Mouse (Mus musculus) neutrophil, adult 5-6 weeks (primary cell): ENCODE measurements around the gene Hpse2. TPM values are rescaled to one million over a fixed set of nuclear protein-coding genes. Genes with fewer than 3 reads are reported as not detected.

Experiments
- ATAC-seq: fragments of 151-379, 151-347 bp; 2 replicates; pipeline ENCODE4 v1.8.0; 2017; ENCODE audit warnings: mild to moderate bottlenecking, moderate TSS enrichment; ENCODE audit not compliant: insufficient number of reproducible peaks, poor library complexity, low FRiP score, severe bottlenecking; ENCODE audit errors: extremely low read depth
- total RNA-seq: library from RNA; stranded (forward); fragments of 200-1000 nt; gene quantifications from 2 replicates; pipeline ENCODE4 v1.2.3, GENCODE M21; 2017

Hpse2 gene
- total RNA-seq, 1 experiment from 2014 or later: not detected

GRCm38 (mm10) chr19:42891599-42891998, 496.6 kb downstream of the Hpse2 start:
- ATAC-seq: no peak

GRCm38 (mm10) chr19:42877653-42878052, 510.5 kb downstream of the Hpse2 start:
- ATAC-seq: no peak

GRCm38 (mm10) chr19:42876563-42876962, 511.6 kb downstream of the Hpse2 start:
- ATAC-seq: no peak

GRCm38 (mm10) chr19:42869663-42870530, 518.3 kb downstream of the Hpse2 start:
- ATAC-seq: no peak

GRCm38 (mm10) chr19:42868958-42869662, 519.0 kb downstream of the Hpse2 start:
- ATAC-seq: no peak

GRCm38 (mm10) chr19:42863013-42863412, 525.1 kb downstream of the Hpse2 start:
- ATAC-seq: no peak

GRCm38 (mm10) chr19:42857096-42857495, 531.1 kb downstream of the Hpse2 start:
- no peak for ATAC-seq

GRCm38 (mm10) chr19:42855649-42856048, 532.5 kb downstream of the Hpse2 start:
- ATAC-seq: no peak

- ATAC-seq: no peak
Observed at GRCm38 (mm10) chr19:42850444-42850843, 537.7 kb downstream of the Hpse2 start.

- 0 out of 2 replicates have a peak, but pooled peaks have one; percentile 9 for ATAC-seq
Observed at GRCm38 (mm10) chr19:42839621-42840294, 548.4 kb downstream of the Hpse2 start.

- ATAC-seq: no peak
Observed at GRCm38 (mm10) chr19:42839118-42839517, 549.0 kb downstream of the Hpse2 start.

- no peak for ATAC-seq
Observed at GRCm38 (mm10) chr19:42838271-42838670, 549.9 kb downstream of the Hpse2 start.

- no peak for ATAC-seq
Observed at GRCm38 (mm10) chr19:42837591-42837990, 550.6 kb downstream of the Hpse2 start.

GRCm38 (mm10) chr19:42833126-42833525, 555.0 kb downstream of the Hpse2 start:
- no peak for ATAC-seq

- ATAC-seq: no peak
Observed at GRCm38 (mm10) chr19:42832251-42832650, 555.9 kb downstream of the Hpse2 start.

- no peak for ATAC-seq
Observed at GRCm38 (mm10) chr19:42829196-42829595, 559.0 kb downstream of the Hpse2 start.

- ATAC-seq: no peak
Observed at GRCm38 (mm10) chr19:42827843-42828242, 560.3 kb downstream of the Hpse2 start.

- ATAC-seq: no peak
Observed at GRCm38 (mm10) chr19:42820109-42820508, 568.0 kb downstream of the Hpse2 start.

- no peak for ATAC-seq
Observed at GRCm38 (mm10) chr19:42817761-42818160, 570.4 kb downstream of the Hpse2 start.

GRCm38 (mm10) chr19:42816261-42816660, 571.9 kb downstream of the Hpse2 start:
- ATAC-seq: no peak
